Mouse (Mus musculus) liver, adult 2 months (tissue): Measurements from ENCODE around the gene Sh3pxd2a. TPM values are rescaled to one million over a fixed set of nuclear protein-coding genes. Genes with fewer than 3 reads are reported as not detected.

Source experiments
- DNase-seq: peaks from one replicate; pipeline ENCODE4 v3.0.0-alpha.2; 2011; ENCODE audit warnings: low read depth, low spot score; ENCODE audit errors: extremely low read depth
- H3K27ac ChIP-seq: fragments of 200-500 bp; replicated peaks from 2 replicates; pipeline ENCODE4 v1.5.1; 2012; ENCODE audit warnings: low read depth, mild to moderate bottlenecking, control low read depth, inconsistent platforms, low read length; ENCODE audit not compliant: insufficient read depth
- H3K27me3 ChIP-seq: fragments of 200-500 bp; 2 replicates; pipeline ENCODE4 v1.6.1; 2012; ENCODE audit warnings: mild to moderate bottlenecking, moderate library complexity, low read length, inconsistent platforms; ENCODE audit not compliant: control insufficient read depth, insufficient read depth
- H3K36me3 ChIP-seq: fragments of 200-500 bp; 2 replicates; pipeline ENCODE4 v1.6.1; 2012; ENCODE audit warnings: low read length, inconsistent platforms; ENCODE audit not compliant: control insufficient read depth, insufficient read depth
- H3K4me1 ChIP-seq: fragments of 200-500 bp; 2 replicates; pipeline ENCODE4 v1.6.1; 2011; ENCODE audit warnings: low read length; ENCODE audit not compliant: control insufficient read depth, insufficient read depth
- H3K4me3 ChIP-seq: fragments of 200-500 bp; 2 replicates; pipeline ENCODE4 v1.5.1; 2011; ENCODE audit warnings: low read depth, mild to moderate bottlenecking, control low read depth, low read length, moderate library complexity; ENCODE audit not compliant: insufficient read depth
- H3K79me2 ChIP-seq: fragments of 200-500 bp; 2 replicates; pipeline ENCODE4 v1.6.1; 2012; ENCODE audit warnings: inconsistent platforms, mild to moderate bottlenecking, low read length, moderate library complexity; ENCODE audit not compliant: control insufficient read depth, insufficient read depth
- H3K9ac ChIP-seq: fragments of 200-500 bp; 2 replicates; pipeline ENCODE4 v1.6.1; 2012; ENCODE audit warnings: low read depth, mild to moderate bottlenecking, control low read depth, inconsistent platforms, low read length
- CTCF ChIP-seq: fragments of 200-500 bp; IDR thresholded peaks from 2 replicates; pipeline ENCODE4 v1.5.1; 2011; ENCODE audit warnings: low read depth, low read length, control low read depth
- POLR2A ChIP-seq: fragments of 200-500 bp; IDR thresholded peaks from 2 replicates; pipeline ENCODE4 v1.6.1; 2011; ENCODE audit warnings: low read length, control low read depth; ENCODE audit not compliant: insufficient read depth; ENCODE audit errors: extremely low read depth
- WGBS: fragments of 180-500 bp; shearing (Covaris S2); methylation state at CpG from one replicate; pipeline ENCODE4 v1.1.7; 2018; 5-methylcytosine and 5-hydroxymethylcytosine counted together
- polyA plus RNA-seq: library from polyadenylated mRNA; depleted of rRNA; stranded (reverse); fragments of >200 nt; gene quantifications from 2 replicates; pipeline ENCODE4 v1.2.3, GENCODE M21; 2012
- total RNA-seq: library from RNA; depleted of rRNA; stranded (reverse); fragments of >200 nt; gene quantifications from 2 replicates; pipeline ENCODE4 v1.2.3, GENCODE M21; 2014

Gene Sh3pxd2a
- total and polyA plus RNA-seq, 2 experiments = 4.2 to 10.0 TPM

GRCm38 (mm10) chr19:47385971-47386370 is 78.2 kb downstream of the Sh3pxd2a start:
- H3K4me1 ChIP-seq = peaks cover 4% of the 10 kb centered on the region
- H3K36me3 ChIP-seq = no peaks in the 10 kb centered on the region
- peaks cover 8% of the 10 kb centered on the region; the same call in 1 of the 2 replicates for H3K79me2 ChIP-seq
- TF ChIP-seq CTCF (no peak), POLR2A (no peak)
- no peak for DNase-seq
- H3K9ac ChIP-seq = no peak overlapping the region
- no peaks in the 10 kb centered on the region for H3K27me3 ChIP-seq
- H3K27ac ChIP-seq = no peak overlapping the region
- 73% methylated on average over 10 of the region's 10 CpGs for WGBS
- H3K4me3 ChIP-seq = no peak overlapping the region

GRCm38 (mm10) chr19:47384639-47385038 is 79.6 kb downstream of the Sh3pxd2a start:
- H3K9ac ChIP-seq = no peak overlapping the region
- 85% methylated on average over 3 of the region's 3 CpGs for WGBS

GRCm38 (mm10) chr19:47384036-47384435 is 80.2 kb downstream of the Sh3pxd2a start:
- peaks cover 4% of the 10 kb centered on the region for H3K4me1 ChIP-seq
- no peaks in the 10 kb centered on the region for H3K27me3 ChIP-seq
- 93% methylated on average over 12 of the region's 12 CpGs for WGBS
- H3K36me3 ChIP-seq = no peaks in the 10 kb centered on the region
- no peak overlapping the region for H3K27ac ChIP-seq
- peaks cover 8% of the 10 kb centered on the region; the same call in 1 of the 2 replicates for H3K79me2 ChIP-seq
- no peak overlapping the region for H3K9ac ChIP-seq
- no peak for DNase-seq
- TF ChIP-seq POLR2A (no peak), CTCF (no peak)
- H3K4me3 ChIP-seq = no peak overlapping the region

More at GRCm38 (mm10) chr19:47384639-47385038, 79.6 kb downstream of the Sh3pxd2a start:
- H3K79me2 ChIP-seq = peaks cover 8% of the 10 kb centered on the region; the same call in 1 of the 2 replicates
- TF ChIP-seq CTCF (no peak), POLR2A (no peak)
- no peaks in the 10 kb centered on the region for H3K36me3 ChIP-seq
- no peak for DNase-seq
- H3K4me1 ChIP-seq = peaks cover 4% of the 10 kb centered on the region
- no peak overlapping the region for H3K4me3 ChIP-seq
- no peaks in the 10 kb centered on the region for H3K27me3 ChIP-seq
- H3K27ac ChIP-seq = no peak overlapping the region

- peak; percentile 27 for DNase-seq
- no peaks in the 10 kb centered on the region for H3K36me3 ChIP-seq
- no peaks in the 10 kb centered on the region for H3K27me3 ChIP-seq
- TF ChIP-seq POLR2A = no peak
- no peak for TF ChIP-seq CTCF
- no peak overlapping the region for H3K27ac ChIP-seq
- peaks cover 4% of the 10 kb centered on the region for H3K4me1 ChIP-seq
- H3K9ac ChIP-seq = no peak overlapping the region
- H3K4me3 ChIP-seq = no peak overlapping the region
- 73% methylated on average over 5 of the region's 5 CpGs for WGBS
- H3K79me2 ChIP-seq = peaks cover 8% of the 10 kb centered on the region; the same call in 1 of the 2 replicates
These were observed 81.9 kb downstream of the Sh3pxd2a start for GRCm38 (mm10) chr19:47382268-47382667.

GRCm38 (mm10) chr19:47381011-47381410 is 83.2 kb downstream of the Sh3pxd2a start:
- H3K4me1 ChIP-seq = peaks cover 4% of the 10 kb centered on the region
- 96% methylated on average over 15 of the region's 15 CpGs for WGBS
- H3K9ac ChIP-seq = no peak overlapping the region
- no peaks in the 10 kb centered on the region for H3K36me3 ChIP-seq
- H3K27me3 ChIP-seq = no peaks in the 10 kb centered on the region
- TF ChIP-seq CTCF = no peak
- no peak for TF ChIP-seq POLR2A
- no peak overlapping the region for H3K27ac ChIP-seq
- H3K79me2 ChIP-seq = peaks cover 8% of the 10 kb centered on the region; the same call in 1 of the 2 replicates
- DNase-seq = no peak
- no peak overlapping the region for H3K4me3 ChIP-seq

GRCm38 (mm10) chr19:47379141-47379540 is 85.1 kb downstream of the Sh3pxd2a start:
- Histone ChIP-seq H3K4me3 (no peak overlapping the region), H3K9ac (no peak overlapping the region)

More at GRCm38 (mm10) chr19:47379141-47379540, 85.1 kb downstream of the Sh3pxd2a start:
- DNase-seq = no peak
- H3K4me1 ChIP-seq = no peaks in the 10 kb centered on the region
- H3K27ac ChIP-seq = no peak overlapping the region
- H3K27me3 ChIP-seq = no peaks in the 10 kb centered on the region
- no peaks in the 10 kb centered on the region for H3K36me3 ChIP-seq
- WGBS = 92% methylated on average over 5 of the region's 5 CpGs
- TF ChIP-seq POLR2A = no peak
- TF ChIP-seq CTCF = no peak
- H3K79me2 ChIP-seq = peaks cover 1% of the 10 kb centered on the region; the same call in 1 of the 2 replicates
